Mouse (Mus musculus): ENCODE results near the gene Supt20. TPM values are rescaled to one million over a fixed set of nuclear protein-coding genes. Genes with fewer than 3 reads are reported as not detected.
A peak's percentile ranks its signal among the peaks of the same experiment; 100 is the strongest.
"Not testable (repeated sequence)": the region's sequence is repeated elsewhere in the genome, so short reads cannot be mapped to it uniquely, and the experiment has no call there.

The Supt20 gene
- total RNA-seq, 2 experiments from 2014 or later = 88.9 to 90.4 TPM

DNA sequence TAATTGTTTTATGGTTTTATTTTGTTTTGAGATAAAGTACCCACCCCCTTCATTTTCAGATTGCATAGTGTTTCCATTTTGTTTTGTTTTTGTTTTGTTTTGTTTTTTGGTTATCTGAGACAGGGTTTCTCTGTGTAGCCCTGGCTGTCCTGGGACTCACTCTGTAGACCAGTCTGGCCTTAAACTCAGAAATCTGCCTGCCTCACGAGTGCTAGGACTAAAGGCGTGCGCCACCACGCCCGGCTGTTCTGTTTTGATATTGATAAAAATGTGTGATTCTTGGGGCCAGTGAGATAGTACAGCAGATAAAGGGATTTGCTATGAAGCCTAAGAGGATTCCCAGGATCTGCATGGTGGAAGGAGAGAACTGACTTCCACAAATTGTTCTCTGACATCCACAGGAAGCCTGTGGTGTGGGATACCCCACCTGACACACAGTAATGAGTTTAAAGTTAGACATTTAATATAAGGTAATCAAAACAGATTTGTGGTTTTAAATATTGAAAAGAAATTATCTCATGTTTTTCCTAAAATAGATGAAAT lies 7.2 kb downstream of the Supt20 start:
- no peak for DNase-seq (ENCODE audit: low spot score in 2 of 2)

GRCm38 (mm10) chr3:54704106-54704505 lies 11.5 kb downstream of the Supt20 start:
- not testable (repeated sequence) for DNase-seq (ENCODE audit: low spot score in 2 of 2)

DNA sequence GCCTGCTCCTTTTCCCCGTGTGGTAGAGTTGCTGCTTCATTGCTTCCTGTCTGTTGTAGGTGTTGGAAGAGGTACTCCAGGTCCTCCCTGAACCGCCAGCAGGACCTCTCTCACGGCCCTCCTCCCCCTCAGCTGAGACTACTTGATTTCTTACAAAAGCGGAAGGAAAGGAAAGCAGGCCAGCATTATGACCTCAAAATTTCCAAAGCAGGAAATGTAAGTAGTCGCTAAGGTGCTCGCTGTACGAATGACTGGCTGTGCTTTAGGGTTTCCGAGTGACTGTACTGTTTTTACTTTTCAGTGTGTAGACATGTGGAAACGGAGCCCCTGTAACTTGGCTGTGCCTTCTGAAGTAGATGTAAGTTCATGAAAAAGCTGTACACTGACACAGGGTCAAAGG lies 16.4 kb downstream of the Supt20 start:
- no peak for DNase-seq (ENCODE audit: low spot score in 2 of 2)

DNA sequence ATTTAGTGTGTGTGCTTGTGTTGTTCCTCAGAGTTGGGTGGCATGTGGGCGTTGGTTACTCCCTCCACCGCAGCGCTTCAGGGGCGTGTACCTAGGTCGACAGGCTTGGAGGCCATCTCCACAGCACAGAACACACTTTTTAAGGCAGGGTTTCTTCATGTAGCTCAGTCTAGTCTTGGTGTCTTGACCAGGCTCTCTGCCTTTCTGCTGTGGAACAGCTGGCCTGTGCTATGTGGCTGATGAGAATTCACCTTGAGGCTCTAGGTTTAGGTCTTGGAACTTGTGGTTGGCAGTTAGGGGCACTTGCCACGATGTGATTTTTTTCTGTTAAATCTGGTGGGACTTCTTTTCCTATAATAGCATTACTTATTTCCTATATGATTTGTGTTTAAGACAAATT lies 21.6 kb downstream of the Supt20 start, which contains the start of gene Gm21958:
Gene Gm21958, minus strand, starts transcription at position 101 of the 400 bp plus-strand sequence.
- no peak for DNase-seq (ENCODE audit: low spot score in 2 of 2)

- DNase-seq (ENCODE audit: low spot score in 2 of 2) = no peak
Observed at GRCm38 (mm10) chr3:54715461-54715860, 22.9 kb downstream of the Supt20 start.

- DNase-seq (ENCODE audit: low spot score in 2 of 2) = no peak
Observed at GRCm38 (mm10) chr3:54717348-54717747, 24.7 kb downstream of the Supt20 start.

- no peak for DNase-seq (ENCODE audit: low spot score in 2 of 2)
Observed at GRCm38 (mm10) chr3:54718947-54719346, 26.3 kb downstream of the Supt20 start.

DNA sequence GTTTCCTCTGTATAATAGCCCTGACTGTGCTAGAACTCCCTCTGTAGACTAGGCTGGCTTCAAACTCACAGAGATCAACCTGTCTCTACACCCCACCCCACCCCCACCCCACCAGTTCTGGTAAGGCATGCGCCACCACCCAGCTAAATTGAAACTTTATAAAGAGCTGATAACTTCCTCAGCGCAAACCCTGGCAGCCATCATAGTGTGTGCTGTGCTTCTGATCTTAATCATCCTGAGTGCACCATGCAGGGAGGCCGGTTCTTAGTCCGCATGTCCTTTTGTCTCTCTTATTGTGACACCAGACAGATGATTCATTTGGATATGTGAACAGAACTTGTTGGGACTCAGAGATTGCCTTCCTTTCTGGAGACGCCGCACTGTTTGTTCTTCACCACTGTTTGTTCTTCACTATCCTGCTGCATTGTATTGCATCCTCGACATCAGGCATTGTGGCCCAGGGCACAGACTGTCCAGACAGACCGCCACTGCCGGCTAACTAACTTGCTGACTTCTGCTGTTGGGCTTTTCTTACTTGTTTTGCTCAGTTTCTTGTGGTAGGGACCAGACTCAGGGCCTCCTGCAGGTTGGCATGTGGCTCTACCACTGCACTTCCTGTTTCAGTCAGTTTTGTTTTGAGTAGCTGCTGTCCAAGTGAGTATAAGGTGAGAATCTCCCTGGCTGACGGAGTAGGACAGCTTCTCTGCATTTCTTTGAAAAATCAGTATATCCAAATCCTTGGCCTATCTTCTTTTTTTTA lies 31.3 kb downstream of the Supt20 start:
- DNase-seq (ENCODE audit: low spot score in 2 of 2) = no peak

- DNase-seq (ENCODE audit: low spot score in 2 of 2) = no peak
Observed at GRCm38 (mm10) chr3:54725344-54725743, 32.7 kb downstream of the Supt20 start.

- no peak for DNase-seq (ENCODE audit: low spot score in 2 of 2)
Observed at GRCm38 (mm10) chr3:54727588-54727987, 35.0 kb downstream of the Supt20 start.

- no peak for DNase-seq (ENCODE audit: low spot score in 2 of 2)
Observed at GRCm38 (mm10) chr3:54728100-54728499, 35.5 kb downstream of the Supt20 start.

DNA sequence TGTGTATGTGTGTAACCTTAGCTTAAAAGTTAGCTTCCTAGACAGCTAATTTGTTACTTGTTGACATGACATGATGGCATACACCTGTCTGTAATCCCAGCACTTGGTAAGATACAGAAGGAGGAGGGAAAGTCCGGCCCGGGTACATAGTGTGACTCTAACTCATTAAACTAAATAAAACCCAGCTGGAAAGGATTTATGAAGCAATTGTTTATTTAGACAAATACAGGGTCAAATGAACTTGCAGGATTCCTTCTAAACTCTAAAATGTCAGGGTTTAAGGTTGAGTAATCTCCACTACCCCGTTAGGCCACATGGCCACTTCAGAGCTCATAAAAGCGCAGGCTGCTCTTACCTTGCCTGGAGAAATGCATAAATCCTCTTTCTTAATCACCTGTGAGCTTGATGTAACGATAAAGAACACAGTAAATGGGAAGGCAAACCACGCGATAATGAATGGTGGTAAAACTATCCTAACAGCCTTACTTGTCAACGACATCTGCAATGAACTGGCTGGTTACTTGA lies 39.1 kb downstream of the Supt20 start:
- no peak for DNase-seq (ENCODE audit: low spot score in 2 of 2)

- no peak for DNase-seq (ENCODE audit: low spot score in 2 of 2)
Observed at GRCm38 (mm10) chr3:54732371-54732770, 39.8 kb downstream of the Supt20 start.

- peak; percentile 79 to 86 for DNase-seq (ENCODE audit: low spot score in 2 of 2)
Observed at GRCm38 (mm10) chr3:54734411-54735246, 42.0 kb downstream of the Supt20 start.

DNA sequence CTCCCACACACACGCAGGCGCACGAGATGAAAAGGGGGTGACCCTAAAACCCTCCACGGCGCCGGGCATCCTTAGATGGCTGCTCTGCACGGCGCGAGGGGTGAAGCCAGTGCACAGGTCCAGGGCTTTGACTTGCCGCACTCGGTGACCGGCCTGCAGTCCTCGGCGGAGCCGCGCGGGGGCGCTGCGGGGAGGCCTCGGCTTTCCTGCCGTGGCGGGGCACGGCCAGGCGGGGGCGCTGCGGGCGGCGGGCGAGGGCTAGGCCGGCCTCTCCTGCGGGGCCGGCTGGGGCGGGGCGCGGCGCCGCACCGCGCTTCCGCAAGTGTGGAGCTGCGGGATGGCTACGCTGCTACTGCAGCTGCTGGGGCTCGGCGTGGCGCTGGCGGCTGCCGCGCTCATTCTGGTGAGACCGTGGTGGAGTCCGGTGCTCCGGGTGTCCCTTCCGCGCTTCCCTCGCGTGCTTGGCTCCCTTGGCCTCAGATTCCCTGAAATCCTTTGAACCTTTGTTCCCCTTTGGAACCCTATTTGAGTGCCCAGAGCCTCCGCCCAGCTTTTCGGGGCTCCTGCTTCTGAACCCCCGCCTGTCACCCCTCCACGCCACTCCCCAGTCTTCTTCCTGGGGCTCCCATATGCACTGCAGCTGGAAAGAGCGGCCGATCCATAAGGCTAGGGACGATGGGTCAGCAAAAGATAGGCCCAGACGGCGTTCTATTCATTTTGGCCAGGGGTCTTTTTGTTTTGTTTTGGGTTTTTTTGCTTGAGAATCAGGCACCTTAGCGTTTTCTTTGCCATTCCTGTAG lies 42.8 kb downstream of the Supt20 start, which contains the start of the genes Exosc8 and Alg5:
Gene Exosc8, minus strand, starts transcription at position 147 of the 800 bp plus-strand sequence.
Gene Alg5, plus strand, starts transcription at position 293 of the 800 bp plus-strand sequence.
- DNase-seq (ENCODE audit: low spot score in 2 of 2) = peak; percentile 92 to 98

- no peak for DNase-seq (ENCODE audit: low spot score in 2 of 2)
Observed at GRCm38 (mm10) chr3:54736101-54736927, 43.7 kb downstream of the Supt20 start.

DNA sequence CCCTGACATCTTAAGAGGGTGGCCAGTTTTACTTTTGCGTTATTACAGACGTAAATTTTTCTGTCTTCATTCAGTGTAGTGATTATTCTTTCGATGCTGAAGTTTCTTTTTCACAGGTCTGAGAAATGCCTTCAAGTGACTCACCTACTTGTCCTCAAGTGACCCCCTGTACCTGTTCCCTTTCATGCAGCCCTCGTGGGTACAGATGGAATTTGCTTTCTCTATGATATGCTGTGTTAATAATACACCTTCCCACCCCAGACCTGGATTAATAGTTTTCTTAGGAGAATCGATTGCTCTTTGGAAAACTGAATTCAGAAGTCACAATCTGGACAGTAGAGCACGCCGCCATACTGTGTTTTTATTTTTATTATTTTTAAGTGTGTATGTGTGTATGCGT lies 44.7 kb downstream of the Supt20 start:
- no peak for DNase-seq (ENCODE audit: low spot score in 2 of 2)

DNA sequence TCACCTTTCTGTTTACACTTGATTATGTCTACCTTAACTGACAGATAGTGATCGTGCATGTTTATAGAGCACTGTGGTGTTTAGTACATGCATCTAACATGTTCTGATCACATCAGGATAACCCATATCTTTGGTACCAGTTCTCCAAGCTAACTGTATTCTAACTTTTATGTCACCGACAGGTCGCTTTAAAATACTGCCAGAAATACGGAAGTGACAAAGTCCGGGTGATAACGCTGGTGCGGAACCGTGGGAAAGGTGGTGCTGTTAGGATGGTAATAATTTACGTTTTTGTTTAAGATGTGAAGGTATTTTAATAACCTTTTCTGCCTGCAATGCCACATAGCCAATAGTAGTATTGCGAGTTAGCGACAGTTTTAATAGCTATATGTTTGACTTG lies 49.4 kb downstream of the Supt20 start:
- no peak for DNase-seq (ENCODE audit: low spot score in 2 of 2)

DNA sequence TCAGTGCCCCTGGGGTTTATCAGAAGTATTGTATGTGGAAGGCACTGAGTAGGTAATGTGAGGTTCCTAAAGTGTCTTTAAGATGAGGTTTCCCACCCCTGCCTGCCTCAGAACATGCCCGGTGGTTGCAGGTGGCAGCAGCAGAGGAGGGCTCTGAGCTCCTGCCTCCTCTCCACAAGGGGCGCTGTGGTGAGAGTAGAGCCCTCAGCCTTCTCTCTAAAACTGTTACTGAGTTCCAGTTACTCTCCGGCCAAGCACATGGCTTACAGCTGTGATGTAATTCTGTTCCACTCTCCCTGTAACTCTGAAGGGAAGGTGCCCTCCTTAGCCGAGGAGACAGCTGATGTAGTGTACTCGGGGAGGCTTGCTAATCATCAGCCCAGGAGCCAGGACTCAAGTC lies 53.2 kb downstream of the Supt20 start:
- DNase-seq (ENCODE audit: low spot score in 2 of 2) = no peak

DNA sequence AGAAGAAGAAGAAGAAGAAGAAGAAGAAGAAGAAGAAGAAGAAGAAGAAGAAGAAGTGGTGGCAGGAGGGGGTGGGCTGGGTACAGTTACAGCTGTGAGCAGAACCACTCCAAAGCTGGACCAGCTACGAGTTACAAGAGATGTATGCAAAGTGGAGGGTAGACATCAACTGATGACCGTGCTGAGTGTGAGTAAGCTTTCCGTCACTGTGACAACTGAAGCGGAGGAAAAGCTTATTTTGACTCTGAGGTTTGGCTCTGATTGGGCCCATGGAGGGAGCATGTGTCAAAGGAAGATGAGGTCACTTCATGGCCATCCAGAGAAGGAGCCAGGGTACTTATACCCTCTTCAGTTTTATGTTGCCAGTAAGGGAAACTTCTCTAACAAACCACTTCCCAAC lies 60.8 kb downstream of the Supt20 start:
- DNase-seq (ENCODE audit: low spot score in 2 of 2) = no peak

Measured in adrenal gland, postnatal 4 days (tissue).